Mouse (Mus musculus) megakaryocyte, embryonic 14.5 days (primary cell): ENCODE results near the gene Antxr1.

Experiments used
- FLI1 ChIP-seq: IDR thresholded peaks from 2 replicates; pipeline ENCODE4 v1.6.1; 2012; ENCODE audit warnings: low read length, inconsistent platforms, mixed read lengths
- GATA1 ChIP-seq: IDR thresholded peaks from 3 replicates; pipeline ENCODE4 v1.6.1; 2012; ENCODE audit warnings: mixed read lengths, low read length, inconsistent platforms, borderline replicate concordance

DNA sequence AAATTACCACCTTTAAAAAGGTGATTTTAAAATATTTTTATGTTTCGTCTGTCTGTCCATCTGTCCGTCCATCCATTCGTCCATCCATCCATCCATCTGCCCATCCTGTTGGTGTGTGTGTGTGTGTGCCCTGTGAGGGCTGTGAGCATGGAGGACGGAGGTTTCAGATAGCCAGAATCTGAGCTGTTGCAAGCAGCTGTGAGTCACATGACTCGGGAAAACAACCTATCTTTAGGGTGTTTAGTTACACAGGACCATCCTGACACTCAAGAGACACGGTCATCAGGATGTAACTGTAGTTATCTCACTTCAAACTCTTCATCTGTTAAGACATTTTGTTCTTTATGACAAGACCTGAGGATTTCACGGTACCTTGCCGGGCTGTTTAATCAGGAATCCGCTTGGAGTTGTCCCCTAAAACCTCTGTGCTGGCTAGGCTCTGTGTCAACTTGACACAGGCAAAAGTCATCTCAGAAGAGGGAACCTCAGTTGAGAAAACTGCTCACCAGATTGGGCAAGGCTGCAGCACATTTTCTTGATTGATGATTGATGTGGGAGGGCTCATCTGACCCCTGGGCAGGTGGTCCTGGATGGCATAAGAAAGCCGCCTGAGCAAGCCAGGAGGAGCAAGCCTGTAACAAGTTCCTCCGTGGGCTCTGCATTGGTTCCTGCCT, 231.4 kb downstream of the Antxr1 start, which contains the start of gene D6Ertd527e:
- TF ChIP-seq GATA1 (no peak), FLI1 (no peak)
